Mouse (Mus musculus) layer of hippocampus, adult 2 months (tissue): ENCODE data around the gene Olfr488. TPM values are rescaled to one million over a fixed set of nuclear protein-coding genes. Genes with fewer than 3 reads are reported as not detected.
"Not testable (repeated sequence)": the region's sequence is repeated elsewhere in the genome, so short reads cannot be mapped to it uniquely, and the experiment has no call there.

ENCODE experiments used
- DNase-seq, 2 experiments: peaks; one replicate each; pipeline ENCODE4 v3.0.0; 2022; ENCODE audit warnings: low spot score in 2 of 2
- H3K27ac ChIP-seq: fragments of 200-600 bp; 2 replicates; pipeline ENCODE4 v1.8.1; 2022
- H3K4me3 ChIP-seq: fragments of 200-600 bp; 2 replicates; pipeline ENCODE4 v1.8.1; 2022; ENCODE audit warnings: mild to moderate bottlenecking
- CTCF ChIP-seq: fragments of 200-600 bp; conservative IDR thresholded peaks from 2 replicates; pipeline ENCODE4 v1.8.1; 2022; ENCODE audit warnings: antibody characterized with exemption, mild to moderate bottlenecking, moderate library complexity
- long read RNA-seq, 2 experiments: library from polyadenylated mRNA; stranded (forward); transcript quantifications; one replicate each; pipeline ENCODE4 v2.0.0; 2021; ENCODE audit warnings: borderline mapping rate in 2 of 2
- total RNA-seq, 2 experiments: library from RNA; stranded (reverse); gene quantifications; 2 replicates each; pipeline ENCODE4 v1.2.3; 2021

The Olfr488 gene
- total RNA-seq: not detected
- long read RNA-seq, experiment 1: 0 reads
- long read RNA-seq, experiment 2: 0 reads

GRCm38 (mm10) chr7:108258247-108258646, at the start of gene Olfr488:
Olfr488 (minus strand) TSS chr7:108258347.
- no peak within 1 kb of the TSS for H3K4me3 ChIP-seq
- H3K27ac ChIP-seq: no peak within 1 kb of the TSS
- no peak for TF ChIP-seq CTCF
- DNase-seq: no peak

- TF ChIP-seq CTCF: no peak
- H3K27ac ChIP-seq: no peak within 1 kb of the TSS
- DNase-seq: no peak
- no peak within 1 kb of the TSS for H3K4me3 ChIP-seq
These were observed 30.7 kb upstream of the Olfr488 start, which contains the start of gene Olfr490 for GRCm38 (mm10) chr7:108288834-108289233. Olfr490 (minus strand) TSS chr7:108288934.

GRCm38 (mm10) chr7:108233551-108233950, 24.6 kb downstream of the Olfr488 start:
- DNase-seq: no peak
- H3K27ac ChIP-seq: no peak overlapping the region
- H3K4me3 ChIP-seq: no peak overlapping the region
- TF ChIP-seq CTCF: no peak

GRCm38 (mm10) chr7:108214536-108214935, 43.6 kb downstream of the Olfr488 start, which contains the start of gene Olfr487:
Olfr487 (minus strand) TSS chr7:108214636.
- DNase-seq, H3K4me3 ChIP-seq: not testable (repeated sequence)

More at GRCm38 (mm10) chr7:108214536-108214935, 43.6 kb downstream of the Olfr488 start, which contains the start of gene Olfr487:
- not testable (repeated sequence) for H3K27ac ChIP-seq

Other genes with a start within 250 kb of the Olfr488 start
- gene Olfr478, start 224.4 kb downstream of the Olfr488 start, total RNA-seq: not detected
- not detected for gene Olfr479, start 207.7 kb downstream of the Olfr488 start, total RNA-seq
- gene Olfr480, start 191.0 kb downstream of the Olfr488 start, total RNA-seq: not detected
- not detected for gene Olfr481, start 178.5 kb downstream of the Olfr488 start, total RNA-seq
- gene Olfr482, start 160.8 kb downstream of the Olfr488 start, total RNA-seq: 1 to 10 TPM; 2.2 TPM
- gene Olfr483, start 157.5 kb downstream of the Olfr488 start, total RNA-seq: not detected
- gene Olfr484, start 130.9 kb downstream of the Olfr488 start, total RNA-seq: not detected
- gene Olfr485, start 98.5 kb downstream of the Olfr488 start, total RNA-seq: not detected
- gene Olfr486, start 85.6 kb downstream of the Olfr488 start, total RNA-seq: not detected
- not detected for gene Olfr487, start 43.7 kb downstream of the Olfr488 start, total RNA-seq
- not detected for gene Olfr490, start 30.6 kb upstream of the Olfr488 start, total RNA-seq
- not detected for gene Olfr491, start 55.1 kb upstream of the Olfr488 start, total RNA-seq
- gene Olfr492, start 65.3 kb upstream of the Olfr488 start, total RNA-seq: not detected
- not detected for gene Olfr493, start 88.6 kb upstream of the Olfr488 start, total RNA-seq
- not detected for gene Olfr494, start 107.0 kb upstream of the Olfr488 start, total RNA-seq
- gene Olfr495, start 134.8 kb upstream of the Olfr488 start, total RNA-seq: not detected
- gene Olfr497, start 162.1 kb upstream of the Olfr488 start, total RNA-seq: not detected
- gene Olfr498, start 207.0 kb upstream of the Olfr488 start, total RNA-seq: not detected